Mouse (Mus musculus): ENCODE results near the gene Peg12.

GRCm38 (mm10) chr7:62419105-62419492 lies 45.2 kb downstream of the Peg12 start:
- TF ChIP-seq CTCF (IDR thresholded peaks at IDR 0.05; ENCODE audit: borderline replicate concordance, control insufficient read depth, extremely low read depth, insufficient read depth, low read length, poor library complexity) (no peak), POLR2A (IDR thresholded peaks at IDR 0.05; ENCODE audit: control insufficient read depth, extremely low read depth, insufficient read depth, low read length, poor library complexity) (no peak)
